Mouse (Mus musculus) forebrain, embryonic 11.5 days (tissue): ENCODE measurements at regions not wholly inside any gene's neighbourhood (a gene's known extent, or its start where the extent isn't known, plus 50 kb on each side); places are given as distances from the start of the nearest gene placed in this dataset.

Source experiments
- ATAC-seq: fragments of 200-750 bp; cut with Nextera tagmentation; replicated peaks from 2 replicates; pipeline ENCODE4 v1.8.0; 2017; ENCODE audit warnings: moderate TSS enrichment; ENCODE audit not compliant: low FRiP score
- DNase-seq: peaks from one replicate; pipeline ENCODE4 v3.0.0-alpha.2; 2017; ENCODE audit warnings: low spot score
- H3K27ac ChIP-seq: fragments of 300-500 bp; sonication (generic); 2 replicates; pipeline ENCODE4 v1.5.1; 2014; ENCODE audit warnings: low read depth, low read length
- H3K27me3 ChIP-seq: fragments of 300-500 bp; sonication (generic); 2 replicates; pipeline ENCODE4 v1.6.1; 2014; ENCODE audit warnings: mild to moderate bottlenecking, low read length, mixed read lengths; ENCODE audit not compliant: control insufficient read depth, insufficient read depth
- H3K36me3 ChIP-seq: fragments of 300-500 bp; sonication (generic); 2 replicates; pipeline ENCODE4 v1.6.1; 2014; ENCODE audit warnings: mild to moderate bottlenecking, low read length, moderate library complexity, mixed read lengths; ENCODE audit not compliant: control insufficient read depth, insufficient read depth
- H3K4me1 ChIP-seq: fragments of 300-500 bp; sonication (generic); replicated peaks from 2 replicates; pipeline ENCODE4 v1.6.1; 2014; ENCODE audit warnings: low read length, mixed read lengths; ENCODE audit not compliant: control insufficient read depth, insufficient read depth
- H3K4me2 ChIP-seq: fragments of 300-500 bp; sonication (generic); 2 replicates; pipeline ENCODE4 v1.6.1; 2014; ENCODE audit warnings: low read depth, mild to moderate bottlenecking, low read length, moderate library complexity, mixed read lengths; ENCODE audit not compliant: severe bottlenecking
- H3K4me3 ChIP-seq: fragments of 300-500 bp; sonication (generic); 2 replicates; pipeline ENCODE4 v1.5.1; 2014; ENCODE audit warnings: low read depth, low read length
- H3K9ac ChIP-seq: fragments of 300-500 bp; sonication (generic); 2 replicates; pipeline ENCODE4 v1.6.1; 2014; ENCODE audit warnings: low read length
- H3K9me3 ChIP-seq: fragments of 300-500 bp; sonication (generic); 2 replicates; pipeline ENCODE4 v1.6.1; 2016; ENCODE audit warnings: low read length, mixed read lengths; ENCODE audit not compliant: control insufficient read depth
- WGBS: fragments of 180-500 bp; shearing (Covaris S2); extraction: QIAGEN DNeasy Blood & Tissue Kit; methylation state at CpG from one replicate; pipeline ENCODE4 v1.1.7; 2014; 5-methylcytosine and 5-hydroxymethylcytosine counted together

GRCm38 (mm10) chr5:41061646-41062045 lies 646.3 kb downstream of the Rab28 start:
- no peak for ATAC-seq
- H3K4me3 ChIP-seq, result no peak overlapping the region
- H3K27me3 ChIP-seq, result no peaks in the 10 kb centered on the region
- no peaks in the 10 kb centered on the region for H3K9me3 ChIP-seq
- no peaks in the 10 kb centered on the region for H3K36me3 ChIP-seq
- WGBS, result 93% methylated on average over 9 of the region's 9 CpGs
- no peaks in the 10 kb centered on the region for H3K4me1 ChIP-seq
- no peak for DNase-seq
- H3K27ac ChIP-seq, result no peak overlapping the region
- H3K9ac ChIP-seq, result no peak overlapping the region
- H3K4me2 ChIP-seq, result no peak overlapping the region

GRCm38 (mm10) chr5:41061222-41061621 lies 646.7 kb downstream of the Rab28 start:
- Histone ChIP-seq H3K9me3 (no peaks in the 10 kb centered on the region), H3K27me3 (no peaks in the 10 kb centered on the region), H3K36me3 (no peaks in the 10 kb centered on the region), H3K4me1 (no peaks in the 10 kb centered on the region), H3K4me2 (no peak overlapping the region), H3K27ac (no peak overlapping the region), H3K4me3 (no peak overlapping the region), H3K9ac (no peak overlapping the region)
- DNase-seq (no peak), ATAC-seq (no peak)
- 70% methylated on average over 3 of the region's 3 CpGs for WGBS

GRCm38 (mm10) chr5:41058015-41058414 lies 649.9 kb downstream of the Rab28 start:
- no peak overlapping the region for H3K27ac ChIP-seq
- no peak overlapping the region for H3K9ac ChIP-seq
- H3K4me3 ChIP-seq, result no peak overlapping the region
- H3K9me3 ChIP-seq, result no peaks in the 10 kb centered on the region
- H3K4me2 ChIP-seq, result no peak overlapping the region
- 95% methylated on average over 3 of the region's 3 CpGs for WGBS
- no peaks in the 10 kb centered on the region for H3K36me3 ChIP-seq
- DNase-seq (no peak), ATAC-seq (no peak)
- no peaks in the 10 kb centered on the region for H3K27me3 ChIP-seq
- no peaks in the 10 kb centered on the region for H3K4me1 ChIP-seq

- Histone ChIP-seq H3K27ac (no peak overlapping the region), H3K4me2 (no peak overlapping the region), H3K27me3 (no peaks in the 10 kb centered on the region), H3K9ac (no peak overlapping the region), H3K4me1 (no peaks in the 10 kb centered on the region), H3K4me3 (no peak overlapping the region), H3K36me3 (no peaks in the 10 kb centered on the region), H3K9me3 (no peaks in the 10 kb centered on the region)
- no peak for DNase-seq
- peak; percentile 69 for ATAC-seq
- 31% methylated on average over 4 of the region's 4 CpGs for WGBS
Observed at GRCm38 (mm10) chr5:41051948-41052347, 656.0 kb downstream of the Rab28 start.

- no peaks in the 10 kb centered on the region for H3K36me3 ChIP-seq
- no peak for ATAC-seq
- H3K4me1 ChIP-seq, result no peaks in the 10 kb centered on the region
- H3K9me3 ChIP-seq, result no peaks in the 10 kb centered on the region
- no peak overlapping the region for H3K9ac ChIP-seq
- no peak overlapping the region for H3K4me3 ChIP-seq
- H3K27ac ChIP-seq, result no peak overlapping the region
- 16% methylated on average over 1 of the region's 1 CpGs for WGBS
- no peak overlapping the region for H3K4me2 ChIP-seq
- H3K27me3 ChIP-seq, result no peaks in the 10 kb centered on the region
- no peak for DNase-seq
Observed at GRCm38 (mm10) chr5:41048515-41048914, 659.4 kb downstream of the Rab28 start.

GRCm38 (mm10) chr5:41045221-41045620 lies 662.7 kb downstream of the Rab28 start:
- ATAC-seq (no peak), DNase-seq (no peak)
- WGBS, result 83% methylated on average over 1 of the region's 1 CpGs
- no peaks in the 10 kb centered on the region for H3K4me1 ChIP-seq
- no peak overlapping the region for H3K27ac ChIP-seq
- no peaks in the 10 kb centered on the region for H3K9me3 ChIP-seq
- no peak overlapping the region for H3K4me2 ChIP-seq
- H3K4me3 ChIP-seq, result no peak overlapping the region
- H3K9ac ChIP-seq, result no peak overlapping the region
- H3K27me3 ChIP-seq, result no peaks in the 10 kb centered on the region
- H3K36me3 ChIP-seq, result no peaks in the 10 kb centered on the region

GRCm38 (mm10) chr5:41044465-41044864 lies 663.5 kb downstream of the Rab28 start:
- no peaks in the 10 kb centered on the region for H3K4me1 ChIP-seq
- no peaks in the 10 kb centered on the region for H3K27me3 ChIP-seq
- no peak overlapping the region for H3K4me2 ChIP-seq
- H3K36me3 ChIP-seq, result no peaks in the 10 kb centered on the region
- ATAC-seq, result peak; percentile 73
- no peak overlapping the region for H3K9ac ChIP-seq
- H3K4me3 ChIP-seq, result no peak overlapping the region
- no peaks in the 10 kb centered on the region for H3K9me3 ChIP-seq
- DNase-seq, result peak; percentile 78
- H3K27ac ChIP-seq, result no peak overlapping the region

GRCm38 (mm10) chr5:41038790-41039189 lies 669.2 kb downstream of the Rab28 start:
- Histone ChIP-seq H3K4me1 (no peaks in the 10 kb centered on the region), H3K36me3 (no peaks in the 10 kb centered on the region), H3K4me2 (no peak overlapping the region), H3K27me3 (no peaks in the 10 kb centered on the region), H3K9ac (no peak overlapping the region), H3K4me3 (no peak overlapping the region), H3K9me3 (no peaks in the 10 kb centered on the region), H3K27ac (no peak overlapping the region)
- 95% methylated on average over 4 of the region's 4 CpGs for WGBS
- ATAC-seq (no peak), DNase-seq (no peak)

GRCm38 (mm10) chr5:41006692-41007091 lies 701.3 kb downstream of the Rab28 start:
- ATAC-seq, result peak; percentile 58; the same call in 1 of the 2 replicates
- Histone ChIP-seq H3K4me1 (no peaks in the 10 kb centered on the region), H3K27ac (no peak overlapping the region), H3K27me3 (no peaks in the 10 kb centered on the region), H3K36me3 (no peaks in the 10 kb centered on the region), H3K9me3 (no peaks in the 10 kb centered on the region), H3K4me3 (no peak overlapping the region), H3K9ac (no peak overlapping the region), H3K4me2 (no peak overlapping the region)
- 65% methylated on average over 3 of the region's 3 CpGs for WGBS
- peak; percentile 53 for DNase-seq
